Mouse (Mus musculus) forebrain, embryonic 10.5 days (tissue): ENCODE measurements at regions not wholly inside any gene's neighbourhood (a gene's known extent, or its start where the extent isn't known, plus 50 kb on each side); places are given as distances from the start of the nearest gene placed in this dataset.

ENCODE experiments used
- DNase-seq: peaks from one replicate; pipeline ENCODE4 v3.0.0-alpha.2; 2017; ENCODE audit warnings: low spot score; ENCODE audit errors: extremely low spot score
- H3K27ac ChIP-seq: fragments of 300-500 bp; sonication (generic); 2 replicates; pipeline ENCODE4 v1.5.1; 2016; ENCODE audit warnings: mild to moderate bottlenecking
- H3K27me3 ChIP-seq: fragments of 300-500 bp; sonication (generic); 2 replicates; pipeline ENCODE4 v1.6.1; 2016; ENCODE audit warnings: mild to moderate bottlenecking; ENCODE audit not compliant: poor library complexity, severe bottlenecking
- H3K36me3 ChIP-seq: fragments of 300-500 bp; sonication (generic); replicated peaks from 2 replicates; pipeline ENCODE4 v1.6.1; 2016; ENCODE audit warnings: mild to moderate bottlenecking, moderate library complexity
- H3K4me1 ChIP-seq: fragments of 300-500 bp; sonication (generic); 2 replicates; pipeline ENCODE4 v1.6.1; 2016
- H3K4me3 ChIP-seq: fragments of 300-500 bp; sonication (generic); 2 replicates; pipeline ENCODE4 v1.5.1; 2016; ENCODE audit warnings: mild to moderate bottlenecking, moderate library complexity
- H3K9me3 ChIP-seq: fragments of 300-500 bp; sonication (generic); 2 replicates; pipeline ENCODE4 v1.6.1; 2016; ENCODE audit warnings: mild to moderate bottlenecking, moderate library complexity
- WGBS: fragments of 180-500 bp; shearing (Covaris S2); methylation state at CpG from one replicate; pipeline ENCODE4 v1.1.7; 2016; 5-methylcytosine and 5-hydroxymethylcytosine counted together

GRCm38 (mm10) chr5:52092273-52092672 lies 98.0 kb downstream of the Dhx15 start:
- Histone ChIP-seq H3K27me3 (no peaks in the 10 kb centered on the region), H3K9me3 (no peaks in the 10 kb centered on the region), H3K27ac (no peak overlapping the region), H3K4me3 (no peak overlapping the region), H3K36me3 (no peaks in the 10 kb centered on the region), H3K4me1 (peaks cover under 1% of the 10 kb centered on the region; the same call in 1 of the 2 replicates)
- 90% methylated on average over 4 of the region's 4 CpGs for WGBS
- no peak for DNase-seq

GRCm38 (mm10) chr5:52088131-52088530 lies 102.2 kb downstream of the Dhx15 start:
- H3K27me3 ChIP-seq = no peaks in the 10 kb centered on the region
- DNase-seq = no peak
- WGBS = 83% methylated on average over 10 of the region's 10 CpGs
- peaks cover 6% of the 10 kb centered on the region; the same call in 1 of the 2 replicates for H3K4me1 ChIP-seq
- H3K9me3 ChIP-seq = no peaks in the 10 kb centered on the region
- H3K36me3 ChIP-seq = no peaks in the 10 kb centered on the region
- H3K4me3 ChIP-seq = no peak overlapping the region
- no peak overlapping the region for H3K27ac ChIP-seq

- WGBS = 62% methylated on average over 7 of the region's 7 CpGs
These were observed 103.4 kb downstream of the Dhx15 start for GRCm38 (mm10) chr5:52086766-52087429.

GRCm38 (mm10) chr5:52080268-52080667 lies 110.0 kb downstream of the Dhx15 start:
- Histone ChIP-seq H3K4me3 (no peak overlapping the region), H3K27ac (no peak overlapping the region), H3K9me3 (no peaks in the 10 kb centered on the region), H3K27me3 (no peaks in the 10 kb centered on the region), H3K4me1 (no peaks in the 10 kb centered on the region), H3K36me3 (no peaks in the 10 kb centered on the region)
- DNase-seq = no peak
- 89% methylated on average over 4 of the region's 4 CpGs for WGBS

More at GRCm38 (mm10) chr5:52086766-52087429, 103.4 kb downstream of the Dhx15 start:
- no peaks in the 10 kb centered on the region for H3K36me3 ChIP-seq
- H3K27me3 ChIP-seq = no peaks in the 10 kb centered on the region
- peaks cover 6% of the 10 kb centered on the region; the same call in 1 of the 2 replicates for H3K4me1 ChIP-seq
- no peak overlapping the region for H3K27ac ChIP-seq
- H3K4me3 ChIP-seq = no peak overlapping the region
- H3K9me3 ChIP-seq = no peaks in the 10 kb centered on the region
- DNase-seq = no peak

- Histone ChIP-seq H3K36me3 (no peaks in the 10 kb centered on the region), H3K27me3 (no peaks in the 10 kb centered on the region), H3K27ac (no peak overlapping the region), H3K4me3 (no peak overlapping the region), H3K9me3 (no peaks in the 10 kb centered on the region), H3K4me1 (no peaks in the 10 kb centered on the region)
- DNase-seq = no peak
- 92% methylated on average over 3 of the region's 3 CpGs for WGBS
These were observed 112.6 kb downstream of the Dhx15 start for GRCm38 (mm10) chr5:52077696-52078095.

- Histone ChIP-seq H3K27me3 (no peaks in the 10 kb centered on the region), H3K4me3 (no peak overlapping the region), H3K4me1 (no peaks in the 10 kb centered on the region), H3K27ac (no peak overlapping the region), H3K9me3 (no peaks in the 10 kb centered on the region), H3K36me3 (no peaks in the 10 kb centered on the region)
- no peak for DNase-seq
- 96% methylated on average over 2 of the region's 2 CpGs for WGBS
These were observed 115.2 kb downstream of the Dhx15 start for GRCm38 (mm10) chr5:52075096-52075495.

GRCm38 (mm10) chr5:52064804-52065451 lies 125.4 kb downstream of the Dhx15 start:
- H3K4me1 ChIP-seq = peaks cover 4% of the 10 kb centered on the region; the same call in 1 of the 2 replicates

GRCm38 (mm10) chr5:52062214-52062613 lies 128.1 kb downstream of the Dhx15 start:
- Histone ChIP-seq H3K4me1 (peaks cover 4% of the 10 kb centered on the region; the same call in 1 of the 2 replicates), H3K27ac (no peak overlapping the region), H3K9me3 (no peaks in the 10 kb centered on the region), H3K4me3 (no peak overlapping the region), H3K36me3 (no peaks in the 10 kb centered on the region), H3K27me3 (no peaks in the 10 kb centered on the region)
- no peak for DNase-seq
- whole genome bisulfite sequencing = 94% methylated on average over 4 of the region's 4 CpGs

More at GRCm38 (mm10) chr5:52064804-52065451, 125.4 kb downstream of the Dhx15 start:
- peak; percentile 82 for DNase-seq
- Histone ChIP-seq H3K27ac (no peak overlapping the region), H3K4me3 (no peak overlapping the region), H3K36me3 (no peaks in the 10 kb centered on the region), H3K27me3 (no peaks in the 10 kb centered on the region), H3K9me3 (no peaks in the 10 kb centered on the region)
- 41% methylated on average over 16 of the region's 16 CpGs for WGBS

- no peaks in the 10 kb centered on the region for H3K9me3 ChIP-seq
- 89% methylated on average over 6 of the region's 6 CpGs for WGBS
- no peak overlapping the region for H3K27ac ChIP-seq
- H3K36me3 ChIP-seq = no peaks in the 10 kb centered on the region
- H3K27me3 ChIP-seq = no peaks in the 10 kb centered on the region
- no peak for DNase-seq
- no peak overlapping the region for H3K4me3 ChIP-seq
- H3K4me1 ChIP-seq = peaks cover 4% of the 10 kb centered on the region; the same call in 1 of the 2 replicates
These were observed 129.1 kb downstream of the Dhx15 start for GRCm38 (mm10) chr5:52061226-52061625.

GRCm38 (mm10) chr5:52057261-52057660 lies 133.1 kb downstream of the Dhx15 start:
- Histone ChIP-seq H3K36me3 (no peaks in the 10 kb centered on the region), H3K27me3 (no peaks in the 10 kb centered on the region), H3K9me3 (no peaks in the 10 kb centered on the region), H3K27ac (no peak overlapping the region), H3K4me1 (no peaks in the 10 kb centered on the region), H3K4me3 (no peak overlapping the region)
- 81% methylated on average over 1 of the region's 1 CpGs for WGBS
- no peak for DNase-seq

GRCm38 (mm10) chr5:52052072-52052465 lies 138.2 kb downstream of the Dhx15 start:
- 87% methylated on average over 4 of the region's 4 CpGs for WGBS
- H3K9me3 ChIP-seq = no peaks in the 10 kb centered on the region
- no peaks in the 10 kb centered on the region for H3K4me1 ChIP-seq
- no peak for DNase-seq
- no peak overlapping the region for H3K4me3 ChIP-seq
- H3K36me3 ChIP-seq = no peaks in the 10 kb centered on the region
- H3K27ac ChIP-seq = no peak overlapping the region
- no peaks in the 10 kb centered on the region for H3K27me3 ChIP-seq

GRCm38 (mm10) chr5:52051383-52052071 lies 138.8 kb downstream of the Dhx15 start:
- no peaks in the 10 kb centered on the region for H3K9me3 ChIP-seq
- 75% methylated on average over 10 of the region's 10 CpGs for WGBS
- no peak overlapping the region for H3K4me3 ChIP-seq
- DNase-seq = no peak
- no peak overlapping the region for H3K27ac ChIP-seq
- H3K27me3 ChIP-seq = no peaks in the 10 kb centered on the region
- H3K36me3 ChIP-seq = no peaks in the 10 kb centered on the region
- H3K4me1 ChIP-seq = no peaks in the 10 kb centered on the region

GRCm38 (mm10) chr5:52048790-52049189 lies 141.5 kb downstream of the Dhx15 start:
- no peaks in the 10 kb centered on the region for H3K4me1 ChIP-seq
- no peaks in the 10 kb centered on the region for H3K9me3 ChIP-seq
- H3K27me3 ChIP-seq = no peaks in the 10 kb centered on the region
- no peak overlapping the region for H3K4me3 ChIP-seq
- H3K27ac ChIP-seq = no peak overlapping the region
- H3K36me3 ChIP-seq = no peaks in the 10 kb centered on the region
- WGBS = 91% methylated on average over 1 of the region's 1 CpGs
- DNase-seq = no peak
